Mouse (Mus musculus): ENCODE results near the gene Spesp1. TPM values are rescaled to one million over a fixed set of nuclear protein-coding genes. Genes with fewer than 3 reads are reported as not detected.

The Spesp1 gene
- total RNA-seq, 2 experiments from 2014 or later, result not detected

DNA sequence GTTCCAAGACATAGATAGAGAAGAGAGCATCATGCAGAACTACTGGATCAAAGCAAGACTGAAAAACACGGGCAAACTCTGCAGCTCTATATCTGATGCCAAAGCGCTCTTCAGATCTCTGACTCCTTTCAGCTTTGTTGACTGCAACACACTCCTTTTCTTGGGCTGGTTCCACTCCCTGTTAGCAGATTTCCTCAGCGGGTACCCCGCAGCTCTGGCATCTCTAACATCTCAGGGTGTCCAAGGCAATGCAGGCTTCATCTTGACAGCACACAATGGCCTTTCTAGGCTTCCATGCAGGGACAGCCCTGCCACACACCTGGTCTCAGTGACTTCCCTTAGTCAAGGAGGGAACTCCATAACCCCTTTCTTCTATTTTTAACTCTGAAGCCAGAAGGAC lies 31.7 kb downstream of the Spesp1 start:
- no peak for DNase-seq
- intact Hi-C loops (cut with DNase I), result no loop called here

DNA sequence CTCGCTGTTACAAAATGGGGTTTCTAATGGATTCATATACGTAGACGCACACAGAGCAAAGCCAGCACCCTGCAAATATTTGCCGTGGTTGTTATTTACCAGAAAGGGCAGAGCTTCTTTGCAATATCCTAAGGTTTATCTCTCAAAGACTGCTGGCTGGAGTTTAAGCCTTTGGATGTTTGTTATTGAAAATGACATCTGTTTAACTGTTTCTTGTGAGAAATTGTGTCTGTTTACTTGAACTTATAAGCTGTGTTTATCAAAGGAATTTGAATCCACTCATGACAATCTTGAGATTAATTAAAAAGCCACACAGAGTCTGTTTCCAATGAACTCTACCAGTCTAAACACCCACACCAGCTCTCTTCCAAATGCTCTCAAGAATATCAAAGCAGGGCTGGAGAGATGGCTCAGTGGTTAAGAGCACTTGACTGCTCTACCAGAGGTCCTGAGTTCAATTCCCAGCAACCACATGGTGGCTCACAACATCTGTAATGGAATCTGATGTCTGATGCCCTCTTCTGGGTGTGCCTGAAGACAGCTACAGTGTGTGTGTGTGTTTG lies 35.5 kb downstream of the Spesp1 start:
- DNase-seq, result peak in 1 of 2 experiments; percentile 4
- intact Hi-C loops (cut with DNase I), result loop anchor here (5.0 to 10.0 kb wide), 2 partner anchors 122 to 294 kb away; partner anchors contain the start of gene Glce

DNA sequence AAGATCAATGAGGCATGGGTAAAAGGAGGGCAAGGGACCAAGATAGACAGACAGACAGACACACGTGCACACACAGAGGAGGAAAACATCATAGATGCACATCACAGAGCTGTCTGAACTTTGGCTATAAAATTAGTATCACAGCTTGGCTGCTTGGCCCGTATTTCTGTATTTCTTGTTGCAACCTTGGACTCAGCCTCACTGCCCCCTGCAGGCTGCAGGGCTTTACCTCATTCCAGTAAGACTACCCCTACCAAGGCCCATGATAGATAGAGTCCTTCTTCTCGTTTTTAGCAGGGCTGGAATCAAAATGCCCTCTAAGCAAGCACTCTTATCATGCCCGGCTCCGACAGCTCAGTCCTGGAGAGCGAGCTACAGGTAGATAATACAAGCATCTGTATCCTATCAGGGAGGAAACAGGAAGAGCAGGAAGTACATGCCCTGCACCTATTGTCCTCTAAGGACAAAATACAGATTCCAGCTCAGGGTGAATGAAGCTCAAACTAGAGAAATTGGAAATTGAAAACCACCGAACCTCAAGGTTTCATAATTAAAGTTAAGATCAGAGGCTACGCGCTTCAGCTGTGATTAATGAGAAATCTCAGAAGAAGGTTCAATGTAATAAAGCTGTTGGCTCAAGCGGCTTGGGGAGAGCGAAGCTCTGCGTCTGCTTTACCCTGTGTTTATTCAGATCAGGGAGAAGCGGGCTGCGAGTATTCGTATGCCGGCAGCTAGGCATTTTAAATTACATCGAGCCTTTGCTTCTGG lies 36.2 kb downstream of the Spesp1 start:
- intact Hi-C loops (cut with DNase I), result loop anchor here (5.0 to 10.0 kb wide), 2 partner anchors 121 to 293 kb away; partner anchors contain the start of gene Glce
- peak in 1 of 2 experiments; percentile 16 for DNase-seq

DNA sequence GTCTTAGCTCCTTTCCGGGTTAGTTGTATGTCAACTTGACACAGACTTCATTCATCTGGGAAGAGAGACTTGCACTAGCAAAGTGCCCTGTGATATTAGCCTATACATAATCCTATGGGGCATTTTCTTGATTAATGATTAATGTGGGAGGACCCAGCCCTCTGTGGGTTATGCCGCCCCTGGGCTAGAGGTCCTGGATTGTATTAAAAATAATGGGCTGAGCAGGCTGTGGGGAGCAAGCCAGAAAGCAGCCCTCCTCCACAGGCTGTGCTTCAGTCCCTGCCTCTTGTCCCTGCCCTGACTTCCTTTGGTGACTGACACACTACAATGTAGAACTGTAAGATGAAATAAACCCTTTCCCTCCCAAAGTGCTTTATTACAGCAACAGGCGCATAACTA lies 37.4 kb downstream of the Spesp1 start:
- intact Hi-C loops (cut with DNase I), result loop anchor here (1.0 to 10.0 kb wide), 4 partner anchors 120 to 292 kb away; partner anchors contain the start of gene Glce
- peak in 1 of 2 experiments; percentile 7 for DNase-seq

DNA sequence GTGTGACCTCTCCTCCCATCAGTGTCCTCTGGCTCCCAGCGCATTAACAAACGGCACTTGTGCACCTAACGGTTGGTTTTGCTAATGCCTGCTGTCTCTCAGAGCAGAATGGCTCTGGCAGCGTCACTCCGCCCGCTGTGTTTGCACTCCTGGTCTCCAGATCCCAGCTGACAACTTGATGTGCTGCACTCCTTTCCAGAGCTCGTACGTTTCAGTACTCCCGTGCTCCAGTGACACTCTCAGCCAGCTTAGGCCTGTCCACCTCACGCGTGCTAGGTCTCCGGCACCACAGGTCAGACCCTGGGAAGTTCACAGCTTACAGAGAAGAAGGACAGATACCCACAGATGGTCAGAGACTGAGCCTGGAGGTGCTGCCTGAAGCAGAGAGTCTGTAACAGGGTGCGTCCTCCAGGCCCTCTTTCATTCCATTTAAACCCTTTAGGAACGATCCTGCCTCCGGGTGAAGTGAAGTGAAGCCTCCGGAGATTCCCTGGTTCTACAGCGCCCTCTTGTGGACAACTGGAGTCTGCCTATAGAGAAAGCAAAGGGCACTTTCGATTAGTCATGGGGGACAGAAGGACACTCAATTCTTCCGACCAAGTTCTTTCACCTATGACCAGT lies 37.9 kb downstream of the Spesp1 start:
- intact Hi-C loops (cut with DNase I), result loop anchor here (1.0 to 10.0 kb wide), 3 partner anchors 119 to 277 kb away; partner anchors contain the start of gene Glce
- DNase-seq, result peak; percentile 52 to 72

DNA sequence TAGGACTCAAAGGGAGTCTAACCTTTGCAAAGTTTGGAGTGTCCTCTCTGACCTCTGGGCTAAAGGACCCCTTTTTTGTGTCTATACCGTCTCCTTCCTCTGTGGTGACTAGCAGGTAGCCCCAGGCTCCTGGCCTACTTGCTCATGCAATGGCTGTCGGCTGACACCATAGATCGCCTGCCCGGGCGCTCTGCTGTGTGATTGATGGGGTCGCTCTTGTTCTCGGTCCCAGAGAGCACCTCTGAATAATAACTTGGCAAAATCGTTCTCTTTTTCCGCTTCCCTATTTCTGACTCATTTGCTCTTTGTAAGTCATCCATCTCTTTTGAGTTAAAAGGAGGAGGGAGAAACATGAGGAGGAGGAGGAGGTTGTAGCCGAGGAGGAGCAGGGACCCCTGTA lies 42.0 kb downstream of the Spesp1 start:
- intact Hi-C loops (cut with DNase I), result loop anchor here (5.0 to 10.0 kb wide), 2 partner anchors 115 to 273 kb away; partner anchors contain the start of gene Glce

DNA sequence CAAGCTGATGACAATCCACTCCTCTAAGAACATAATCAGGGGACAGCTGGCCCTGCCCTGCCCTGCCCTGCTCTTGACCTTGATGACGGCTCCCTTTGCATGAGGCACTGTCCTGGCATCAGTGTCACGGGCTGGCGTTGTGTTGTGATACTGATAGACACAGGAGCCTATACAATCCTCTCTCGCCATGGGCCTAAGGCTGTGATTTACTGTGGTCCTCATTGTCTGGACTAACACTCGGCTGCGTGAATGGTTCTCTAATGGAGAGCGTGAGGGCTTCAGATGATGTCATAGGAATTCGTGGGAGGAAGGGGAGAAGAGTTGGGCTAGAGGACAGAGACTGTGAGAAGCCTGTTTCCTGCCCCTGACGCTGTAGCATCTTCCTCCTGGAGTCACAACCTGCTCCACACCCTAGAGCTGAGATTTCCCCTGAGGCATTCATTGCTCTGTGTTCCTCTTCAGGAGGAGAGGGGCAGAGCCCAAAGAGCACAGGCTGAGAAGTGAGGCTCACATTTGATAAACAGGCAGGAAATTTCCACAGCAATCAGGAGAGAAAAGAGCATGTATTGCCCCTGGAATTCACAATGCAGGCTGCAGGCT lies 44.5 kb downstream of the Spesp1 start:
- intact Hi-C loops (cut with DNase I), result no loop called here
- peak in 1 of 2 experiments; percentile 13 for DNase-seq

More for the DNA sequence above, 42.0 kb downstream of the Spesp1 start:
- DNase-seq, result peak in 1 of 2 experiments; percentile 2

DNA sequence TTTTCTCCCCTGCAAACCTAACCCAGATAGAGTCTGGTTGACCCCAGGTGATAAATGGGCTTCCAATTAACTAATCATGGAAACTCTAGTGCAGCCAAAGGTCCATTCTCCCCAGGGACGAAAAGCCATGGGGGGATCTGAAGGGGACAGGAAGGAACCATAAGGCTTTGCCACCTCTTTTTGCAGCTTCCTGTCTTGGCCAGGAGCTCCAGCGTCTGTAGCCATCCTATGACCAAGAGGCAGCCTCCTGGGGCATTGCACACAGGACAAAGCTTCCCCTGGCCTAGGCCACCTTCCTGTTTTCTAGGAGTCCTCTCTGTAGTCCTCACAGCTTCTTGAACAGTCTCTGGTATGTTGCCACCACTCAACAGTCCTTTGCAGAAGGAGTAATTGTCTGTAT lies 46.5 kb downstream of the Spesp1 start:
- no peak for DNase-seq
- intact Hi-C loops (cut with DNase I), result no loop called here

DNA sequence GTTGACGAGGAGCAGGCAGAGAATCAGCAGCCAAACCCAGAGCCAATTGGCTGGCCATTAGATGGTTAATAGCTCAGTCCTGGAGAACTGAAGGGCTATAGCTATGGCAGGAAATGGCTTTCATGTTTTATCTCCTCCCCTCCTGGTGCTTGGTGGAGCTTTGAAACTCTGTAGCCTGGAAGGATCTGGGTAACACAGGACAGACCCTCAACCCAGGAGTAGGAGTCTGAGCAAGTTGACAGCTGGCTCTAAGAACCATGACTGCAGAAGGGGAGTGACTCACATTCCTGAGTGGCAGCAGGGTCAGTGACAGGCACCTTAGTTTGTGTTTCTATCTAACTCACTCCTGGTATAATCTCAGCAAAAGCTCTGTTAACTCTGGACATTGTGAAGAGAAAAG lies 49.4 kb downstream of the Spesp1 start:
- intact Hi-C loops (cut with DNase I), result no loop called here
- DNase-seq, result no peak

DNA sequence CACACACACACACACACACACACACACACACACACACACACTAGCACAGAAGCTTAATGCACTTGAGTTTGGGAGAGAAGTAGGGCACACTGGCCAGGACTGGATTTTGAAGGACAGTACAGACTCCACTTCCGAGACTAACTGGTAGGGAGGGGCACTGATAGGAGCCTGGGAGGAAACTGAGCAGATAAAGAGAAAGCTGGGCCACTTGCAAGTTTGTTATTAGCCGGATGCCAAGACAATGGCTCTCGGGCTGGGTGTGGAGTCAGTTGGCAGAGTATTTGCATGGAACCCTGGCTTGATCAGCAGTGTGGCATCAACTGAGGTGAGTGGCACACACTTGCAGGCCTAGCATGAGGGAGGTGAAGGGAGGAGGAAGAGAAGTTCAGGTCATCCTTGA lies 51.0 kb downstream of the Spesp1 start:
- intact Hi-C loops (cut with DNase I), result no loop called here
- DNase-seq, result no peak

DNA sequence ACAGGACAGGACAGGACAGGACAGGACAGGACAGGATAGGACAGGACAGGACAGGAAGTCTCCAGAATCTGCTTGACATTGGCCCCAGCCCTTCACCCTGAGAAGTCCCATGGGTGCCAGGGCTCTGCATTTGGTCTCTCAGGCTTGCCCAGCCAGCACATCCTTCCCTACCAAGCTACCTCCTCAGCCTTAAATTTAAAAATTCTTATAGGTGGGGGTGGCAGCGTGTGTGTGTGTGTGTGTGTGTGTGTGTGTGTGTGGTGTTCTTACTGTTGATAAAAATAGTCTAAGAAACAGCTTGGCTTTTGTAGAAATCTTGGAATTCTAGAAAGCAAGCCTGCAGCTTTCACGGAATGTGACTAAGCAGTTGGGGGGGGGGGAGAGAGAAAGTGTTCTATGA lies 52.0 kb downstream of the Spesp1 start:
- no peak for DNase-seq
- intact Hi-C loops (cut with DNase I), result no loop called here

DNA sequence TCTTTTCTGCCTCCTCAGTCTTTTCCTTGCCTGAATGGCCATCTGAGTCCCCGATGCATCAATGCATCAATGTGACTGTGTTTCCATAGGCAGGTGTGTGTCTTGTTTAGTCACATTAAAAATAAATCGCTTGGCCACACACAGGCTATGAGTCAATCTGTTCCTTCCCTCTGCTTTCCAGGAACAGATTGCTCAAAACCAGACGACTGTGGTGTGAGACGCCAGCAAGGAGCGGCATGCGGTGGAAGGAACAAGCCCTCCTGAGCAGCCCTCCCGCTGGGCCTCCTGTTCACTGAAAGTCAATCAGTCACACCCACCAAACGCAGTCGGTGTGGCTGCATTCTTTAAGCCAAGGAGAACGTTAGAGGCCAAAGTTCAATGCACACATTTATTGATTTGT lies 59.5 kb downstream of the Spesp1 start:
- intact Hi-C loops (cut with DNase I), result no loop called here
- DNase-seq, result no peak

DNA sequence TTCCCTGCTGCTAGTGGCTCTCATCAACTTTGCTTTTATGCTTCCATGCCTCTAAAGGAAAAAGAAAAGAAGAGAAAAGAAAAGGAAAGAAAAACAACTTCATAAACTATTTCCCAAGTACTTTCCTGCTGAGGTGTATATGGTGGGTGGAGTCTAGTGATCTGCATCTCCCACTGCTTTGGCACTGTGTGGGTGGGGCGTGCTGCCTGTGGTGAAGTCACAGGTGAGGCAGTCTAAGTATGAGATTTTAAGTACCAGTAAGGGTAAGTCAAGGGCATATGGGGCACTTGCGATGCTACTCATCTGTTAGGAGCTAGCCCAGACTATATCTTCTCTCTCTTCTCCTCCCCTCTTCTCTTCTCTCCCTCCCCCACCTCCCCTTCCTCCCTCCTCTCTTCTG lies 60.0 kb downstream of the Spesp1 start:
- intact Hi-C loops (cut with DNase I), result no loop called here
- DNase-seq, result no peak

Small RNA genes lying within 50 kb of the gene (microRNA-seq; reads per million reads assigned to microRNA genes)
- 0 reads per million in 2 experiments for gene Gm25603

Other genes with a start within 250 kb of the Spesp1 start
- 1 to 10 TPM; 5.0 to 7.2 TPM for gene Glce, start 159.6 kb downstream of the Spesp1 start, total RNA-seq (2021)
- 10 to 100 TPM; 60.8 to 62.9 TPM for gene Anp32a, start 59.1 kb upstream of the Spesp1 start, total RNA-seq (2021)

Data from gastrocnemius, postnatal 36 days (tissue).